Mouse (Mus musculus): ENCODE measurements at regions not wholly inside any gene's neighbourhood (a gene's known extent, or its start where the extent isn't known, plus 50 kb on each side); places are given as distances from the start of the nearest gene placed in this dataset.

DNA sequence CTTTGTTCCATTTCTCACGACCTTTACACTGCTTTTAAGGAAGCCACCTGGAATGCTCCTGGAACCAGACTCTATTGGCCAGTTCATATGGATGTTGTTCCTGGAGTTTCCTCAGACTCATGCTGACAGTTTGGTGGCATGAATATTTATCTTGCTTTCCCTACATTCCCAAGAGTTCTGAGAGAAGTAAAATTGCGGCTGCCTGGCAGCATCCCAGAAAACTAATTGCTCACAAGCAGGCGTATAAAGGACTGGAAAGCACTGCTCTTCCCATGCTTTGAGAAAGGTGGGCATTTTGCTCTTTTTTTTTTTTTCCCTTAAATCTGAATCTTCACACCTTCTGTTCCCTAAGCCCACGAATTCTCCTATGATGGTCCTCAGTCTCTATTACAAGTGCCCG lies 283.7 kb upstream of the Ano5 start:
- Histone ChIP-seq H3K4me2 (ENCODE audit: low read depth, low read length) (no peak overlapping the region), H3K27me3 (ENCODE audit: insufficient read depth, low read length) (no peaks in the 10 kb centered on the region), H3K4me1 (ENCODE audit: insufficient read depth) (no peaks in the 10 kb centered on the region), H3K9me3 (ENCODE audit: low read length) (no peaks in the 10 kb centered on the region), H3K4me3 (ENCODE audit: low read depth, low read length) (no peak overlapping the region), H3K9ac (replicated peaks) (no peak overlapping the region), H3K27ac (ENCODE audit: low read depth) (no peak overlapping the region), H3K36me3 (replicated peaks; ENCODE audit: insufficient read depth, low read length) (no peaks in the 10 kb centered on the region)
- ATAC-seq (no peak), DNase-seq (no peak)
- WGBS (ENCODE audit: insufficient replicate concordance) = 65% methylated on average over 5 of the region's 5 CpGs
- TF ChIP-seq EP300 (IDR thresholded peaks at IDR 0.05; ENCODE audit: low read depth) (no peak), CTCF (IDR thresholded peaks at IDR 0.05; ENCODE audit: low read depth) (no peak)

DNA sequence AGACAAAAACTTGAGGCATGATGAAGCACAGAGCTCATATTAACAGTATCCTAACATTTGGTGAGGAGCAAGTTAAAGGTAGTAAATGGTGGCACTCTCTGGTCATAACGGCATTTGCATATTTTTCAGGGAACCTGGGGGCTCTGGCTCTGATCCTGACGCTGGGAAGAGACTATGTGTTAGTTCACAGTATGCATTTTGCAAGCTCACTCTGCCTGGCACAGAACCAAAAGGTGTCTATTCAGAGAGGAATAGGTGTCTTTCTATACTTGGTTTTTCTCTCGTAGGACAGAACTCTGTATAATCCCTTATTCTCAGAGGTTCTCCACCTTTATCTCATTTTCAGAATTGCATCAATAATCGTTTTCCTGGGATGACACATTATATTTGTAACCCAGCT lies 276.2 kb upstream of the Ano5 start:
- H3K9ac ChIP-seq (replicated peaks) = no peak overlapping the region
- no peak overlapping the region for H3K27ac ChIP-seq (ENCODE audit: low read depth)
- 65% methylated on average over 4 of the region's 4 CpGs for WGBS (ENCODE audit: insufficient replicate concordance)
- H3K4me1 ChIP-seq (ENCODE audit: insufficient read depth) = no peaks in the 10 kb centered on the region
- no peaks in the 10 kb centered on the region for H3K9me3 ChIP-seq (ENCODE audit: low read length)
- no peak for DNase-seq
- TF ChIP-seq CTCF (IDR thresholded peaks at IDR 0.05; ENCODE audit: low read depth) (no peak), EP300 (IDR thresholded peaks at IDR 0.05; ENCODE audit: low read depth) (no peak)
- no peaks in the 10 kb centered on the region for H3K36me3 ChIP-seq (replicated peaks; ENCODE audit: insufficient read depth, low read length)
- no peak for ATAC-seq
- H3K4me2 ChIP-seq (ENCODE audit: low read depth, low read length) = no peak overlapping the region
- H3K27me3 ChIP-seq (ENCODE audit: insufficient read depth, low read length) = no peaks in the 10 kb centered on the region
- H3K4me3 ChIP-seq (ENCODE audit: low read depth, low read length) = no peak overlapping the region

DNA sequence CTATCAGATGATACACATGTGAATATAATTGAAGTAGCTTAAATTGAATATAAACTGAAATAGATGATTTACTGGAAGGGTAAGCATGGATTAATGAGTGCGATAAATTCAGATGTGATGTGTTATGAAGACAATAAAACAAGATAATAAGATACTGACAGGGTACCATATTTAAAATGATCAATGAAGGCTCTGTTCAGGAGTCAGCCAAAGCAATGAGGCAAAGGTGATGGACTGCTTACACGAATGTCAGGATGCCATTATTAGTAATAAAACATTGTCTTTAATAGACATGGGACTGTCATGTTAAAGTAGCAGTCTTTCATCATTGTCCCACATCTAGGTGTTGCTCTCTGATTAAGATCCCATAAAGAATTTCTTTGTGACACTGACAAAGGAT lies 263.1 kb upstream of the Ano5 start:
- no peak overlapping the region for H3K27ac ChIP-seq (ENCODE audit: low read depth)
- no peaks in the 10 kb centered on the region for H3K36me3 ChIP-seq (replicated peaks; ENCODE audit: insufficient read depth, low read length)
- 62% methylated on average over 2 of the region's 2 CpGs for WGBS (ENCODE audit: insufficient replicate concordance)
- H3K9me3 ChIP-seq (ENCODE audit: low read length) = no peaks in the 10 kb centered on the region
- ATAC-seq (no peak), DNase-seq (no peak)
- no peaks in the 10 kb centered on the region for H3K27me3 ChIP-seq (ENCODE audit: insufficient read depth, low read length)
- H3K4me3 ChIP-seq (ENCODE audit: low read depth, low read length) = no peak overlapping the region
- H3K4me1 ChIP-seq (ENCODE audit: insufficient read depth) = no peaks in the 10 kb centered on the region
- no peak for TF ChIP-seq CTCF (IDR thresholded peaks at IDR 0.05; ENCODE audit: low read depth)
- TF ChIP-seq EP300 (IDR thresholded peaks at IDR 0.05; ENCODE audit: low read depth) = no peak
- H3K9ac ChIP-seq (replicated peaks) = no peak overlapping the region
- H3K4me2 ChIP-seq (ENCODE audit: low read depth, low read length) = no peak overlapping the region

DNA sequence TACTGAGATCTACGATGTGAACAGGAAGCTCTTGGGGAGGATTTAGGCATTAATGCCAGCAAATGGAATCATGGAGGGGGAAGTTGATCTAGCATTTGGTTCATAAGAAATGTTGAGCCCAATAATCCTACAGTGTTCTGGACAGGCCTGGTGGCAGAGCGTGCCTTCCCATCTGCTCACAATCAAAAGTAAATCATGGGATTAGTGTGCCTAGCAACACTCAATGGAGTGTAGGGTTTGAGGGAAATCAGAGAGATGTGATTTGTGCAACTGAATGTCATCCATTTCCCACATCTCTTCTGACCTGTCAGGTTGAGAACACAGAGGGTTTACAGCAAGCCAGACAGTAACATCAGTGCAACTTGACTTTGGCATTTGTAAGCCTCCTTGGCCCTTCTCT lies 256.4 kb upstream of the Ano5 start:
- ATAC-seq (no peak), DNase-seq (no peak)
- Histone ChIP-seq H3K36me3 (replicated peaks; ENCODE audit: insufficient read depth, low read length) (no peaks in the 10 kb centered on the region), H3K27ac (ENCODE audit: low read depth) (no peak overlapping the region), H3K9ac (replicated peaks) (no peak overlapping the region), H3K4me2 (ENCODE audit: low read depth, low read length) (no peak overlapping the region), H3K4me1 (ENCODE audit: insufficient read depth) (no peaks in the 10 kb centered on the region), H3K9me3 (ENCODE audit: low read length) (no peaks in the 10 kb centered on the region), H3K27me3 (ENCODE audit: insufficient read depth, low read length) (no peaks in the 10 kb centered on the region), H3K4me3 (ENCODE audit: low read depth, low read length) (no peak overlapping the region)
- 72% methylated on average over 2 of the region's 2 CpGs for WGBS (ENCODE audit: insufficient replicate concordance)
- TF ChIP-seq CTCF (IDR thresholded peaks at IDR 0.05; ENCODE audit: low read depth) = no peak
- TF ChIP-seq EP300 (IDR thresholded peaks at IDR 0.05; ENCODE audit: low read depth) = no peak

DNA sequence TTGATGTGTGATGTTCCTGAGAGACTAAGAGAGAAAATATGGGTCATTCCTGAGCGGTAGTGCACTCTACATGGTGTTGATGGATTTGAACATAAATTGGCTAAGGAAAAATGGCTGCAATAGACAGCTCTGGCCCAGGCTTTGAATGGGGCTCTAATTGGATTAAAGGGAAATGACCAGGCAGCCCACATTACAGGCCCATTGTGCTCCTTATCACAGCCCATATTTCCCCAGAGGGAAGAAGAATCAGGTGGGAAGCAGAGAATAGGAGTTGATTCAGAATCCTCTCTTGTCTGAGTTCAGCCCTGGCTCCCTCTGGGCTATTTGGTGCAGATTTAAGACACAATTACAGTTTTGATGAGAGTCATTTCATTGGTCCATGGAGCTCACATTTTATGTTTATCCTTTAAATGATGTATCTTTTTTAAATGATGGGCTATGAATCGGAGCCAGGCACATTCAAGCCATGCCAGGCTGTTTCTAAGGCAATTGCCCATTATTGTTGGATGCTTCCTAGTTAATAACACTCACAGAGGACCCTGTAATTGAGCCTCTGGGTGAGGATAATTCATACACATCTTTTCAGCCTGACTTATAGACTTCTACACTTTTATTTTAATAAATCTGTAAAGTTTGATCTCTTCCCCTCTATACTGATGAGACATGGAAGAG lies 251.5 kb upstream of the Ano5 start:
- H3K4me1 ChIP-seq (ENCODE audit: insufficient read depth) = no peaks in the 10 kb centered on the region
- H3K27ac ChIP-seq (ENCODE audit: low read depth) = no peak overlapping the region
- H3K4me3 ChIP-seq (ENCODE audit: low read depth, low read length) = no peak overlapping the region
- DNase-seq = no peak
- 61% methylated on average over 2 of the region's 2 CpGs for WGBS (ENCODE audit: insufficient replicate concordance)
- no peak overlapping the region for H3K9ac ChIP-seq (replicated peaks)
- no peak for ATAC-seq
- no peaks in the 10 kb centered on the region for H3K9me3 ChIP-seq (ENCODE audit: low read length)
- H3K27me3 ChIP-seq (ENCODE audit: insufficient read depth, low read length) = no peaks in the 10 kb centered on the region
- H3K4me2 ChIP-seq (ENCODE audit: low read depth, low read length) = no peak overlapping the region
- H3K36me3 ChIP-seq (replicated peaks; ENCODE audit: insufficient read depth, low read length) = no peaks in the 10 kb centered on the region
- no peak for TF ChIP-seq EP300 (IDR thresholded peaks at IDR 0.05; ENCODE audit: low read depth)
- no peak for TF ChIP-seq CTCF (IDR thresholded peaks at IDR 0.05; ENCODE audit: low read depth)

DNA sequence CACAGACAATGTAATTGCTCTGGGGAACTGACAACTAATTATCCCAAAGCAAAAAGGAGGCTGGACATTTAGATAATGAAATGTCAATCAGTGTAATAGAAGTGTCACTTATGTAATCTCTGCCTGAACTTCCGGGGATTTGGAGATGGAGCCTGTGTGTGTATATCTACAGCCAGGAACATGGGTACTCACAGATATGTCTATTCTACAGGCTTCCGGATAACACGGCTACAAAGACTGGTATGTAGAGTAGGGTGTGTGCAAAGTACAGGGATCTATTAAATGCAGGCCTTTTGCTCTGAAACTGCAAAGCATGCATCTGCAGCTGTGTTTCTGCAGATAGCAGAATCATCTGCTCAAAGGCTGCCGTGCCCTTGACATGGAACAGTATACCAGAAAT lies 246.7 kb upstream of the Ano5 start:
- WGBS (ENCODE audit: insufficient replicate concordance) = 72% methylated on average over 4 of the region's 4 CpGs
- DNase-seq = no peak

DNA sequence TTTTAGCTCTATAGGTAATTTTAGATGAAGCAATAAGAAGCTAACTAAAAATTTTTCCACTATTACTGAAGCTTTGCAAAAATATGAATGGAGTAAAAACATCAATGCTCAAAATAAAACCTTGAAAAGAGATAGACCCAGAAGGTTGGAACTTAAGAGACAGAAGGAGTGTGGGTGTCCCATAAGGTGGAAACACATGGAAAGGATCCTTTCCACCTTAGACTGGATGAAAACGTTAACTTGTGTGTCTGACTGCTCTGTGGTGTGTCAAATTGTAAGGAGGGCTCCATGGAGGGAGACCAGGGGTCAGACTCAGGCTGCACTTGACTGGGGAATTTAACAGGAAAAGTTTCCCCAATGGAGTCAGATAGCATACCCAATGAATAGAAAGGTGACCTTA lies 244.9 kb upstream of the Ano5 start:
- Histone ChIP-seq H3K36me3 (replicated peaks; ENCODE audit: insufficient read depth, low read length) (no peaks in the 10 kb centered on the region), H3K4me2 (ENCODE audit: low read depth, low read length) (no peak overlapping the region), H3K9me3 (ENCODE audit: low read length) (no peaks in the 10 kb centered on the region), H3K9ac (replicated peaks) (no peak overlapping the region), H3K4me1 (ENCODE audit: insufficient read depth) (no peaks in the 10 kb centered on the region), H3K27me3 (ENCODE audit: insufficient read depth, low read length) (no peaks in the 10 kb centered on the region), H3K4me3 (ENCODE audit: low read depth, low read length) (no peak overlapping the region), H3K27ac (ENCODE audit: low read depth) (no peak overlapping the region)
- TF ChIP-seq EP300 (IDR thresholded peaks at IDR 0.05; ENCODE audit: low read depth) (no peak), CTCF (IDR thresholded peaks at IDR 0.05; ENCODE audit: low read depth) (no peak)
- DNase-seq (no peak), ATAC-seq (no peak)
- WGBS (ENCODE audit: insufficient replicate concordance) = 63% methylated on average over 1 of the region's 1 CpGs

More for the DNA sequence above, 246.7 kb upstream of the Ano5 start:
- no peak overlapping the region for H3K4me3 ChIP-seq (ENCODE audit: low read depth, low read length)
- no peaks in the 10 kb centered on the region for H3K36me3 ChIP-seq (replicated peaks; ENCODE audit: insufficient read depth, low read length)
- no peak overlapping the region for H3K27ac ChIP-seq (ENCODE audit: low read depth)
- ATAC-seq = no peak
- no peaks in the 10 kb centered on the region for H3K27me3 ChIP-seq (ENCODE audit: insufficient read depth, low read length)
- TF ChIP-seq EP300 (IDR thresholded peaks at IDR 0.05; ENCODE audit: low read depth) (no peak), CTCF (IDR thresholded peaks at IDR 0.05; ENCODE audit: low read depth) (no peak)
- H3K9me3 ChIP-seq (ENCODE audit: low read length) = no peaks in the 10 kb centered on the region
- H3K4me1 ChIP-seq (ENCODE audit: insufficient read depth) = no peaks in the 10 kb centered on the region
- H3K4me2 ChIP-seq (ENCODE audit: low read depth, low read length) = no peak overlapping the region
- no peak overlapping the region for H3K9ac ChIP-seq (replicated peaks)
